Mouse (Mus musculus): ENCODE data around the gene Tnrc6a.

GRCm38 (mm10) chr7:123088920-123089319, 34.8 kb upstream of the Tnrc6a start:
- TF ChIP-seq CTCF (IDR thresholded peaks at IDR 0.05; ENCODE audit: low read depth, low read length), result no peak
- TF ChIP-seq GATA1 (IDR thresholded peaks at IDR 0.05; ENCODE audit: borderline replicate concordance, low read length), result no peak
- no peak for TF ChIP-seq TAL1 (conservative IDR thresholded peaks at IDR 0.05; ENCODE audit: low read depth, low read length)

All from G1E (cell line).